8 mouse cellular contexts compared by ENCODE assay signal in the genomic region with DNA sequence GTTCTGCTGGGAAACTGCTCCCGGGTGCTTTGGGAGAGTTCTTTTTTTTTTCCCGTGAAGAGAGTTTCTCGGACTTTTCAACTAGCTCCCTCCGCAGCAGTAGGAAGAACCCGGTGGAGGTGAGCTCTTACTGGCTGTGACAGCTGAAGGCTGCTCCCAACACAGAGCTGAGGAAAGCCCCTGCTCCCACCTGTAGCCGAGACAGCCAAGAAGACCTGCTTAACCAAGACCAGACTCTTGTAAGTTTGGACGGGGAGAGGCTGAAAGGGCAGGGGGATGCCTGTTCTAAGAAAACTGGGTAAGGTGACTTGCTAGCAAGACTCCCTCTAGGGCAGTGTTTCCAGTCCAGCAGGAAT. TPM values are rescaled to one million over a fixed set of nuclear protein-coding genes. Genes with fewer than 3 reads are reported as not detected.
DNase-seq lines count a peak whose midpoint lies in the region; ATAC-seq lines count a peak whose summit lies in the region.

No protein-coding gene starts in this region.

- ATAC-seq in lung, embryonic 16.5 days (ENCODE audit: low read depth), result no peak
- no peak for ATAC-seq in forebrain, embryonic 14.5 days
- ATAC-seq in liver, embryonic 12.5 days, result no peak
- peak; percentile 13; the same call in 1 of the 2 replicates for ATAC-seq in stomach, embryonic 16.5 days (ENCODE audit: insufficient read depth, low FRiP score)

- H3K27ac ChIP-seq in lung, embryonic 16.5 days (ENCODE audit: low read length), result no peak overlapping the region
- H3K27ac ChIP-seq in forebrain, embryonic 14.5 days (ENCODE audit: low read depth, low read length), result no peak overlapping the region
- H3K27ac ChIP-seq in liver, embryonic 12.5 days, result no peak overlapping the region
- no peak overlapping the region for H3K27ac ChIP-seq in stomach, embryonic 16.5 days (ENCODE audit: low read length)

- no peaks in the 10 kb centered on the region for H3K27me3 ChIP-seq in lung, embryonic 16.5 days (ENCODE audit: control insufficient read depth, insufficient read depth, low read depth, low read length)
- no peaks in the 10 kb centered on the region for H3K27me3 ChIP-seq in forebrain, embryonic 14.5 days (replicated peaks; ENCODE audit: control insufficient read depth, insufficient read depth, low read length)
- no peaks in the 10 kb centered on the region for H3K27me3 ChIP-seq in liver, embryonic 12.5 days (replicated peaks)
- H3K27me3 ChIP-seq in stomach, embryonic 16.5 days (ENCODE audit: control insufficient read depth, insufficient read depth, low read length), result no peaks in the 10 kb centered on the region

- H3K9me3 ChIP-seq in lung, embryonic 16.5 days (ENCODE audit: control insufficient read depth, low read length), result no peaks in the 10 kb centered on the region
- H3K9me3 ChIP-seq in forebrain, embryonic 14.5 days (replicated peaks; ENCODE audit: control insufficient read depth, low read length), result no peaks in the 10 kb centered on the region
- H3K9me3 ChIP-seq in liver, embryonic 12.5 days (replicated peaks), result no peaks in the 10 kb centered on the region
- no peaks in the 10 kb centered on the region for H3K9me3 ChIP-seq in stomach, embryonic 16.5 days (replicated peaks; ENCODE audit: control insufficient read depth, low read length)

- WGBS in lung, embryonic 16.5 days, result 3% methylated on average over 7 of the region's 7 CpGs
- WGBS in forebrain, embryonic 14.5 days, result 0% methylated on average over 7 of the region's 7 CpGs
- WGBS in liver, embryonic 12.5 days (ENCODE audit: insufficient replicate concordance), result 6% methylated on average over 7 of the region's 7 CpGs
- WGBS in stomach, embryonic 16.5 days, result 4% methylated on average over 7 of the region's 7 CpGs

- H3K4me2 ChIP-seq in lung, embryonic 16.5 days (ENCODE audit: low read depth, low read length), result peak overlapping the region; percentile 53
- H3K4me2 ChIP-seq in forebrain, embryonic 14.5 days (ENCODE audit: low read length), result peak overlapping the region; percentile 34
- H3K4me2 ChIP-seq in liver, embryonic 12.5 days, result peak overlapping the region; percentile 53
- peak overlapping the region; percentile 62 for H3K4me2 ChIP-seq in stomach, embryonic 16.5 days (ENCODE audit: low read depth, low read length)

- no peaks in the 10 kb centered on the region for H3K36me3 ChIP-seq in lung, embryonic 16.5 days (ENCODE audit: control insufficient read depth, insufficient read depth, low read length)
- no peaks in the 10 kb centered on the region for H3K36me3 ChIP-seq in forebrain, embryonic 14.5 days (ENCODE audit: control insufficient read depth, insufficient read depth, low read length)
- no peaks in the 10 kb centered on the region for H3K36me3 ChIP-seq in liver, embryonic 12.5 days
- no peaks in the 10 kb centered on the region for H3K36me3 ChIP-seq in stomach, embryonic 16.5 days (ENCODE audit: control insufficient read depth, insufficient read depth, low read length)

- H3K9ac ChIP-seq in lung, embryonic 16.5 days (ENCODE audit: low read length), result peak overlapping the region; percentile 57
- H3K9ac ChIP-seq in forebrain, embryonic 14.5 days (ENCODE audit: low read length), result no peak overlapping the region
- H3K9ac ChIP-seq in liver, embryonic 12.5 days, result no peak overlapping the region
- peak overlapping the region; percentile 66 for H3K9ac ChIP-seq in stomach, embryonic 16.5 days (ENCODE audit: low read length)

- H3K4me3 ChIP-seq in lung, embryonic 16.5 days (ENCODE audit: low read length), result peak overlapping the region; percentile 44
- no peak overlapping the region for H3K4me3 ChIP-seq in forebrain, embryonic 14.5 days (ENCODE audit: low read depth, low read length)
- H3K4me3 ChIP-seq in liver, embryonic 12.5 days, result peak overlapping the region; percentile 20; the same call in 1 of the 2 replicates
- H3K4me3 ChIP-seq in stomach, embryonic 16.5 days (replicated peaks; ENCODE audit: low read length), result peak overlapping the region; percentile 46

- H3K4me1 ChIP-seq in lung, embryonic 16.5 days (replicated peaks; ENCODE audit: control insufficient read depth, insufficient read depth, low read length), result no peaks in the 10 kb centered on the region; the same call in none of the 2 replicates
- no peaks in the 10 kb centered on the region for H3K4me1 ChIP-seq in forebrain, embryonic 14.5 days (ENCODE audit: control insufficient read depth, insufficient read depth, low read length)
- H3K4me1 ChIP-seq in liver, embryonic 12.5 days, result no peaks in the 10 kb centered on the region
- H3K4me1 ChIP-seq in stomach, embryonic 16.5 days (ENCODE audit: control insufficient read depth, insufficient read depth, low read length), result peaks cover 5% of the 10 kb centered on the region; the same call in 1 of the 2 replicates

- no peak for DNase-seq in lung, postnatal 10 days
- DNase-seq in forebrain, embryonic 14.5 days (ENCODE audit: low spot score), result no peak
- DNase-seq in cerebellum, postnatal 10 days, result no peak
- DNase-seq in B cell, adult 2 months, result no peak
- no peak for DNase-seq in MN1 (ENCODE audit: low spot score)

RNA-seq across cellular contexts. Expression of a gene that starts 0.3 kb away (rescaled TPM):
- polyA plus RNA-seq in lung, embryonic 16.5 days (2015; fragmentation: Nextera tagmentation; extraction: Ambion mirVana), result 0.59 and 0.64 TPM in 2 replicates
- polyA plus RNA-seq in forebrain, embryonic 14.5 days (2014; fragmentation: Nextera tagmentation; extraction: Ambion mirVana), result 0.19 and 0.25 TPM in 2 replicates
- polyA plus RNA-seq in liver, embryonic 12.5 days (2016; fragmentation: Nextera tagmentation; extraction: Ambion mirVana), result 0.05 TPM in 1 of 2 replicates, not detected in the other
- 2.1 TPM in 2 replicates for polyA plus RNA-seq in stomach, embryonic 16.5 days (2015; fragmentation: Nextera tagmentation; extraction: Ambion mirVana)

Comparison
In these comparisons a context has a peak if more than half of its experiments do, and no peak if none do; other contexts are left out.
1. H3K9ac ChIP-seq: peak in lung, embryonic 16.5 days (single experiment) and stomach, embryonic 16.5 days (single experiment); none in forebrain, embryonic 14.5 days (single experiment) and liver, embryonic 12.5 days (single experiment).
2. Peak in every context shown above with its lines, with median percentiles within 50 percentile points of each other: H3K4me2 ChIP-seq.